Mouse (Mus musculus) G1E (cell line): ENCODE measurements around the gene Ppfia4. TPM values are rescaled to one million over a fixed set of nuclear protein-coding genes. Genes with fewer than 3 reads are reported as not detected.

Source experiments
- ATAC-seq: 2 replicates; pipeline ENCODE4 v1.8.0; 2016; ENCODE audit warnings: mild to moderate bottlenecking; ENCODE audit not compliant: insufficient number of reproducible peaks, poor library complexity, low FRiP score, severe bottlenecking; ENCODE audit errors: extremely low read depth
- DNase-seq: peaks from one replicate; pipeline ENCODE4 v3.0.0; 2012; ENCODE audit warnings: low spot score
- H3K27me3 ChIP-seq: 2 replicates; pipeline ENCODE4 v1.6.1; 2012; ENCODE audit warnings: mild to moderate bottlenecking, low read length, inconsistent platforms; ENCODE audit not compliant: insufficient read depth
- H3K36me3 ChIP-seq: replicated peaks from 2 replicates; pipeline ENCODE3; 2012; ENCODE audit warnings: mild to moderate bottlenecking, inconsistent platforms
- H3K4me1 ChIP-seq: 2 replicates; pipeline ENCODE4 v1.6.1; 2012; ENCODE audit warnings: low read depth, low read length, inconsistent platforms, mixed read lengths; ENCODE audit not compliant: insufficient read depth
- H3K4me3 ChIP-seq: 2 replicates; pipeline ENCODE4 v1.5.1; 2012; ENCODE audit warnings: low read depth, mild to moderate bottlenecking, inconsistent platforms, low read length, moderate library complexity, mixed read lengths
- H3K9me3 ChIP-seq: replicated peaks from 2 replicates; pipeline ENCODE4 v1.6.1; 2012; ENCODE audit warnings: inconsistent platforms
- CTCF ChIP-seq: IDR thresholded peaks from 2 replicates; pipeline ENCODE4 v1.5.1; 2012; ENCODE audit warnings: low read depth, low read length, inconsistent platforms, mixed read lengths
- GATA1 ChIP-seq: IDR thresholded peaks from 2 replicates; pipeline ENCODE4 v1.6.1; 2012; ENCODE audit warnings: borderline replicate concordance, low read length, inconsistent platforms, mixed read lengths
- GATA2 ChIP-seq: IDR thresholded peaks from 2 replicates; pipeline ENCODE4 v1.6.1; 2012; ENCODE audit warnings: low read depth, low read length, inconsistent platforms, borderline replicate concordance
- POLR2AphosphoS5 ChIP-seq: IDR thresholded peaks from 2 replicates; pipeline ENCODE4 v1.6.1; 2012; ENCODE audit warnings: low read depth, low read length, inconsistent platforms; ENCODE audit not compliant: insufficient replicate concordance
- TAL1 ChIP-seq: conservative IDR thresholded peaks from 2 replicates; pipeline ENCODE4 v1.6.1; 2012; ENCODE audit warnings: low read depth, low read length, inconsistent platforms, mixed read lengths
- polyA plus RNA-seq: library from polyadenylated mRNA; stranded (reverse); fragments of >175 nt; gene quantifications from 2 replicates; pipeline ENCODE4 v1.2.3, GENCODE M21; 2012
- total RNA-seq, 2 experiments: library from RNA; stranded (forward) in 1 of 2; stranded (reverse) in 1 of 2; fragments of 200-1000 nt in 1 of 2; fragments of >200 nt in 1 of 2; fragmentation: Nextera tagmentation in 1 of 2; gene quantifications; 2 replicates each; pipeline ENCODE4 v1.2.3; 2014 to 2017

Gene Ppfia4
- total and polyA plus RNA-seq, 3 experiments = 0.05 to 0.13 TPM; not detected in 1

- no peak for ATAC-seq
- no peak overlapping the region for H3K4me3 ChIP-seq
These were observed 42.4 kb downstream of the Ppfia4 start for GRCm38 (mm10) chr1:134290300-134290699.

GRCm38 (mm10) chr1:134289598-134290099 is 43.1 kb downstream of the Ppfia4 start, which contains the start of gene Myog:
Gene Myog, plus strand, starts transcription at chr1:134289989.
- Histone ChIP-seq H3K4me1 (no peaks in the 10 kb centered on the region), H3K9me3 (no peaks in the 10 kb centered on the region), H3K4me3 (no peak within 1 kb of the TSS), H3K27me3 (peaks cover 18% of the 10 kb centered on the region), H3K36me3 (no peaks in the 10 kb centered on the region)
- ATAC-seq (no peak), DNase-seq (no peak)
- TF ChIP-seq GATA2 = no peak
- no peak for TF ChIP-seq TAL1
- no peak for TF ChIP-seq GATA1
- TF ChIP-seq CTCF = no peak
- no peak for TF ChIP-seq POLR2AphosphoS5

More at GRCm38 (mm10) chr1:134290300-134290699, 42.4 kb downstream of the Ppfia4 start:
- Histone ChIP-seq H3K36me3 (no peaks in the 10 kb centered on the region), H3K27me3 (peaks cover 20% of the 10 kb centered on the region), H3K4me1 (no peaks in the 10 kb centered on the region), H3K9me3 (no peaks in the 10 kb centered on the region)
- DNase-seq = no peak
- TF ChIP-seq CTCF = no peak

- ATAC-seq (no peak), DNase-seq (no peak)
- no peaks in the 10 kb centered on the region for H3K4me1 ChIP-seq
These were observed 44.5 kb downstream of the Ppfia4 start for GRCm38 (mm10) chr1:134288239-134288638.

DNA sequence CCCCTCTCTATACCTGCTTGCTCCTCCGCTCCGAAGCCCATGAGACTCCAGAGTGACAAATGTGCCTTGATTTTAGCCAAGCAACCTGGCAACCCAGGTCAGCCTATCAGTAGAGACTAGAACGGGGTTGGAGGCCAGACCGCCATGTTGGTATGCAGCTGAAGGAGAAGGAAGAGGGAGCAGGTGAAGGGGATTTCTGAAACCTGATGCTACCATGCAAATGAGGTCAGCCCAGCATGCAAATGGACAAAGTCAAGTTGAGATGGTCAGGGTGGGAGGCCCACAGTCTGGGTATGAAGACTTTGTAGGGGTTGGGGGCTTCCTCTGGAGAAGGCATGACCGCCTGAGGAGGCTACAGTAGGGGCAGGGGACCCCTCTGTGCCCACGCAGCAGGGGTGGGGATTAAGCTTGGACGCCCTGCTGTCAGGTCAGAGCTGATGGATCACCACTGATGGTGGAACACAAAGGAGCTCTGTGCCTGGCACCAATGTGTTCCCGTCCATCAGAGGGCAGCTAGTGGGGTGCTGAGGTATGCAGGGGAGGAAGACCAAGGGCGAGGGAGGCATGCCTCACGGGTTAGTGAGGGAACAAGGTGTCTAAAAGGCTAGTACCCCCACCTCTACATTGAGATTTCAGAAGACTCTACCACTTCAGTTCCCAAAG is 47.1 kb downstream of the Ppfia4 start:
- no peak overlapping the region for H3K4me3 ChIP-seq
- H3K9me3 ChIP-seq = no peaks in the 10 kb centered on the region
- no peak for ATAC-seq
- no peaks in the 10 kb centered on the region for H3K36me3 ChIP-seq
- H3K4me1 ChIP-seq = no peaks in the 10 kb centered on the region
- TF ChIP-seq POLR2AphosphoS5 (no peak), CTCF (no peak), TAL1 (no peak), GATA1 (no peak), GATA2 (no peak)
- peaks cover 22% of the 10 kb centered on the region for H3K27me3 ChIP-seq
- DNase-seq = no peak

More at GRCm38 (mm10) chr1:134288239-134288638, 44.5 kb downstream of the Ppfia4 start:
- Histone ChIP-seq H3K9me3 (no peaks in the 10 kb centered on the region), H3K36me3 (no peaks in the 10 kb centered on the region), H3K4me3 (no peak overlapping the region), H3K27me3 (peaks cover 18% of the 10 kb centered on the region)
- TF ChIP-seq GATA2 = no peak
- no peak for TF ChIP-seq CTCF
- TF ChIP-seq POLR2AphosphoS5 = no peak
- no peak for TF ChIP-seq TAL1

DNA sequence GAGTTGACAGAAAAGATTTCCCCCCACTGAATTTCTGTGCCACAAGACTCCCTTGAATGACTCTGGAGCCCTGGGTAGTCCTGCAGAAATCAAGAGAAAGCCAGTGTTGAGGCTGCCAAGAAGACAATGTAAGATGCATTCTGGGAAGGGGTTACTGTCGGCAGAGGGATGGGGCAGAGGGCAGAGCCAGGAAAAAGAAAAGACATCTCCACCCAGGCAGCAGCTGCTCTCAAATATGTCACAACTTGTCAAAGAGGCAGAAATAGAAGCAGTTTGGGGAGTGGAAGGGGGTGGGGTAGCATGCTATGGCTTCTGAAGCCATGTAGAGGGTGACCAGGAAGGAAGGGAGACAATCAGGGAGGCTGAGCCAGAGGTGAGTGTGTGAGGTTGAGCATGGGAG is 49.6 kb downstream of the Ppfia4 start:
- ATAC-seq (no peak), DNase-seq (no peak)
- Histone ChIP-seq H3K27me3 (peaks cover 14% of the 10 kb centered on the region), H3K9me3 (no peaks in the 10 kb centered on the region), H3K4me1 (no peaks in the 10 kb centered on the region), H3K4me3 (no peak overlapping the region), H3K36me3 (no peaks in the 10 kb centered on the region)
- no peak for TF ChIP-seq GATA1
- no peak for TF ChIP-seq CTCF
- TF ChIP-seq GATA2 = no peak
- TF ChIP-seq POLR2AphosphoS5 = no peak
- no peak for TF ChIP-seq TAL1

DNA sequence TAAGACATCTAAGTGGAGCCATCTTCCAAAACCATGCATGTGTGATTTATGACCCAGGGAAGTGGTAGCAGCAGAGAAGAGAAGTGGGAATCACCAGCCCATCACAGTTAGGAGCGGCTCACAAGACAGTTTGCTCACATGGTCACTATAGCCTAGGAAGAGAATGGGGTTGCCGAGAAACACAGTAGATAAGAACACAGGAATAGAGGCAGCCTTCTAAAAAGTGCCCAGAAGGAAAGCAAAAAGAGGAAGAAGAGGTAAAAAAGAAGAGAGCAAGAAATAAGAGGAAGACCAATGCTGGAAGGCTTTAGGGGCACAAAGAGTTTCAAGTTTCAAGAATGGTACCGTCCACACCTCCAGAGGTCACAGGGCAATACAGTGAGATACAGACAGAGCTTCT is 50.4 kb downstream of the Ppfia4 start:
- TF ChIP-seq GATA1 = no peak
- TF ChIP-seq GATA2 = no peak
- no peak for TF ChIP-seq CTCF
- no peak for TF ChIP-seq POLR2AphosphoS5
- H3K27me3 ChIP-seq = peaks cover 14% of the 10 kb centered on the region
- H3K4me1 ChIP-seq = no peaks in the 10 kb centered on the region
- ATAC-seq = no peak
- no peaks in the 10 kb centered on the region for H3K36me3 ChIP-seq
- no peak for DNase-seq
- no peaks in the 10 kb centered on the region for H3K9me3 ChIP-seq
- no peak overlapping the region for H3K4me3 ChIP-seq
